Mouse (Mus musculus): ENCODE data around the gene Armh1.

- TF ChIP-seq POLR2A (IDR thresholded peaks at IDR 0.05; ENCODE audit: insufficient read depth, low read depth, low read length) (peak; percentile 61; the same call in 1 of the 2 replicates), EP300 (IDR thresholded peaks at IDR 0.05; ENCODE audit: insufficient read depth, low read depth, low read length) (no peak)
Observed at GRCm38 (mm10) chr4:117202046-117202991, 49.6 kb downstream of the Armh1 start.
